In the genomic region with DNA sequence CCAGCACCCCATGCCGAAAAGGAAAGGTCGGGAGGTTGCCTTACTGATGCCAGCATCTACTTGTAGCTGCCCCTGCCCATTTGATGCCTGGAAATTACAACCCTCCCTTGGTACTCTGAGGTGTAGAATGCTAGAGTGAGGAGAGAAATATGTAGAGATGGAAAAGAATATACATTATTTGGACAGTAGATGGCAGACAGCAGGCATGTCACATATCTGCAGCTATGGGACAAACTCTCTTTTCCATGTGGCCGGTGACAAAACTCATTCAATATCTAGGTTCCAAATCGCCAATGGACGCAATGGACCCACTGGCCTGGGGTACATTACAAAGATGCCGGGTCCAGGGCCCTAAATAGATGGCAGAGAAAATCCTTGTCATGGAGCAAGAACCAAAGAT, we compare ENCODE assay signal across 16 mouse cellular contexts.
A peak's percentile ranks its signal among the peaks of the same experiment; 100 is the strongest.
DNase-seq lines count a peak whose midpoint lies in the region; ATAC-seq and TF ChIP-seq lines count a peak whose summit lies in the region.
"Had no signal": no experiment of that assay in that cellular context is flagged by ENCODE, and none has a peak within 500 bp of the region (broad histone marks: within the 10 kb centered on the region; RNA-seq: fewer than 3 reads in every experiment).

No protein-coding gene starts in this region.

- no peaks in the 10 kb centered on the region for H3K27me3 ChIP-seq in hindbrain, embryonic 15.5 days
- no peaks in the 10 kb centered on the region for H3K27me3 ChIP-seq in hindbrain, embryonic 12.5 days
- H3K27me3 ChIP-seq in lung, embryonic 14.5 days (ENCODE audit: insufficient read depth, low read length): no peaks in the 10 kb centered on the region
- H3K27me3 ChIP-seq in embryonic facial prominence, embryonic 10.5 days (replicated peaks; ENCODE audit: low read depth, poor library complexity, severe bottlenecking): no peaks in the 10 kb centered on the region
- H3K27me3 ChIP-seq in stomach, postnatal 0 days (ENCODE audit: control insufficient read depth, insufficient read depth, low read length): no peaks in the 10 kb centered on the region

- peak; percentile 57 for DNase-seq in lung, embryonic 14.5 days
- DNase-seq in lung, adult 18-20 months: no peak
- DNase-seq in embryonic facial prominence, embryonic 10.5 days (ENCODE audit: low spot score): no peak
- no peak for DNase-seq in stomach, postnatal 0 days (ENCODE audit: low spot score)
- DNase-seq in gastrocnemius, adult 8-10 months (ENCODE audit: low spot score in 2 of 2): no peak
- DNase-seq: adrenal gland, postnatal 25 days; cerebellum, adult 8-10 months; layer of hippocampus, postnatal 36 days; left cerebral cortex, postnatal 4 days; retina, postnatal 1 day; right cerebral cortex, postnatal 4 days; thymus, postnatal 25 days had no signal

- no peaks in the 10 kb centered on the region for H3K9me3 ChIP-seq in hindbrain, embryonic 15.5 days
- no peaks in the 10 kb centered on the region for H3K9me3 ChIP-seq in hindbrain, embryonic 12.5 days (replicated peaks)
- no peaks in the 10 kb centered on the region for H3K9me3 ChIP-seq in lung, embryonic 14.5 days (ENCODE audit: low read depth, low read length)
- H3K9me3 ChIP-seq in embryonic facial prominence, embryonic 10.5 days: no peaks in the 10 kb centered on the region
- no peaks in the 10 kb centered on the region for H3K9me3 ChIP-seq in stomach, postnatal 0 days (ENCODE audit: control insufficient read depth, low read length)

- no peak for TF ChIP-seq EP300 in stomach, postnatal 0 days (optimal IDR thresholded peaks at IDR 0.05)

- no peaks in the 10 kb centered on the region for H3K36me3 ChIP-seq in hindbrain, embryonic 15.5 days
- no peaks in the 10 kb centered on the region for H3K36me3 ChIP-seq in hindbrain, embryonic 12.5 days
- H3K36me3 ChIP-seq in lung, embryonic 14.5 days (ENCODE audit: insufficient read depth): no peaks in the 10 kb centered on the region
- H3K36me3 ChIP-seq in embryonic facial prominence, embryonic 10.5 days (replicated peaks): no peaks in the 10 kb centered on the region
- no peaks in the 10 kb centered on the region for H3K36me3 ChIP-seq in stomach, postnatal 0 days (ENCODE audit: control insufficient read depth, insufficient read depth, low read length)

- 91% methylated on average over 6 of the region's 6 CpGs for WGBS in hindbrain, embryonic 15.5 days
- 93% methylated on average over 6 of the region's 6 CpGs for WGBS in hindbrain, embryonic 12.5 days
- WGBS in lung, embryonic 14.5 days: 79% methylated on average over 6 of the region's 6 CpGs
- WGBS in embryonic facial prominence, embryonic 10.5 days: 89% methylated on average over 6 of the region's 6 CpGs
- 83% methylated on average over 6 of the region's 6 CpGs for WGBS in stomach, postnatal 0 days

- H3K9ac ChIP-seq in hindbrain, embryonic 15.5 days: no peak overlapping the region
- H3K9ac ChIP-seq in hindbrain, embryonic 12.5 days: no peak overlapping the region
- H3K9ac ChIP-seq in lung, embryonic 14.5 days: no peak overlapping the region
- H3K9ac ChIP-seq in stomach, postnatal 0 days (ENCODE audit: low read length): no peak overlapping the region
- H3K9ac ChIP-seq: liver, embryonic 14.5 days had no signal

- peak overlapping the region; percentile 34; the same call in 1 of the 2 replicates for H3K27ac ChIP-seq in hindbrain, embryonic 15.5 days (replicated peaks)
- no peak overlapping the region for H3K27ac ChIP-seq in hindbrain, embryonic 12.5 days
- H3K27ac ChIP-seq in lung, embryonic 14.5 days (ENCODE audit: low read depth): no peak overlapping the region
- 0 out of 2 replicates have a peak overlapping the region, but pooled peaks have one; percentile 63 for H3K27ac ChIP-seq in embryonic facial prominence, embryonic 10.5 days (replicated peaks)
- H3K27ac ChIP-seq in stomach, postnatal 0 days (replicated peaks): no peak overlapping the region
- H3K27ac ChIP-seq: liver, embryonic 14.5 days had no signal

- peak; percentile 57 for TF ChIP-seq CTCF in lung, embryonic 14.5 days (IDR thresholded peaks at IDR 0.05; ENCODE audit: low read depth)
- peak; percentile 57 for TF ChIP-seq CTCF in stomach, postnatal 0 days (IDR thresholded peaks at IDR 0.05; ENCODE audit: low read depth)

- peaks cover 18% of the 10 kb centered on the region for H3K4me1 ChIP-seq in hindbrain, embryonic 15.5 days (replicated peaks)
- H3K4me1 ChIP-seq in hindbrain, embryonic 12.5 days: peaks cover 10% of the 10 kb centered on the region
- H3K4me1 ChIP-seq in lung, embryonic 14.5 days (ENCODE audit: insufficient read depth): peaks cover 3% of the 10 kb centered on the region; the same call in 1 of the 2 replicates
- peaks cover 20% of the 10 kb centered on the region for H3K4me1 ChIP-seq in embryonic facial prominence, embryonic 10.5 days
- no peaks in the 10 kb centered on the region for H3K4me1 ChIP-seq in stomach, postnatal 0 days (replicated peaks; ENCODE audit: control insufficient read depth, insufficient read depth)

- no peak for ATAC-seq in hindbrain, embryonic 15.5 days (ENCODE audit: low FRiP score, low read depth)
- no peak for ATAC-seq in hindbrain, embryonic 12.5 days (ENCODE audit: low FRiP score)
- no peak for ATAC-seq in lung, embryonic 14.5 days (ENCODE audit: insufficient read depth)
- no peak for ATAC-seq in stomach, postnatal 0 days (ENCODE audit: low FRiP score, low TSS enrichment)

- no peak overlapping the region for H3K4me3 ChIP-seq in hindbrain, embryonic 15.5 days
- H3K4me3 ChIP-seq in hindbrain, embryonic 12.5 days: no peak overlapping the region
- H3K4me3 ChIP-seq in lung, embryonic 14.5 days (ENCODE audit: low read depth, low read length): no peak overlapping the region
- no peak overlapping the region for H3K4me3 ChIP-seq in embryonic facial prominence, embryonic 10.5 days
- no peak overlapping the region for H3K4me3 ChIP-seq in stomach, postnatal 0 days (ENCODE audit: low read depth, low read length)

- no peak overlapping the region for H3K4me2 ChIP-seq in hindbrain, embryonic 15.5 days
- no peak overlapping the region for H3K4me2 ChIP-seq in hindbrain, embryonic 12.5 days (replicated peaks)
- H3K4me2 ChIP-seq in lung, embryonic 14.5 days: no peak overlapping the region
- H3K4me2 ChIP-seq in stomach, postnatal 0 days (replicated peaks; ENCODE audit: low read depth): no peak overlapping the region
- H3K4me2 ChIP-seq: midbrain, embryonic 11.5 days had no signal

Comparison
In these comparisons a context has a peak if more than half of its experiments do, and no peak if none do; other contexts are left out.
1. H3K27ac ChIP-seq: peak in hindbrain, embryonic 15.5 days (single experiment) and embryonic facial prominence, embryonic 10.5 days (single experiment); none in hindbrain, embryonic 12.5 days (single experiment), lung, embryonic 14.5 days (single experiment) and stomach, postnatal 0 days (single experiment).